Mouse (Mus musculus) left cerebral cortex, adult 18-20 months (tissue): ENCODE measurements around the gene Fgd4. TPM values are rescaled to one million over a fixed set of nuclear protein-coding genes. Genes with fewer than 3 reads are reported as not detected.

Experiments used
- total RNA-seq, 2 experiments: library from RNA; stranded (reverse); gene quantifications; 2 replicates each; pipeline ENCODE4 v1.2.3; 2021

The Fgd4 gene
- total RNA-seq, 2 experiments from 2014 or later = 29.0 to 35.9 TPM

Other genes starting within 250 kb of the Fgd4 start
- gene Dnm1l, start 241.6 kb downstream of the Fgd4 start, total RNA-seq = 100 to 1,000 TPM; 206 to 217 TPM
- not detected for gene Olfr19, start 75.9 kb upstream of the Fgd4 start, total RNA-seq
- gene Spag6l, start 228.9 kb upstream of the Fgd4 start, total RNA-seq = 1 to 10 TPM; 7.3 to 8.2 TPM